Mouse (Mus musculus): ENCODE results near the gene Kif1bp. TPM values are rescaled to one million over a fixed set of nuclear protein-coding genes. Genes with fewer than 3 reads are reported as not detected.

Gene Kif1bp
- polyA plus RNA-seq, 1 experiment, result 142 TPM

DNA sequence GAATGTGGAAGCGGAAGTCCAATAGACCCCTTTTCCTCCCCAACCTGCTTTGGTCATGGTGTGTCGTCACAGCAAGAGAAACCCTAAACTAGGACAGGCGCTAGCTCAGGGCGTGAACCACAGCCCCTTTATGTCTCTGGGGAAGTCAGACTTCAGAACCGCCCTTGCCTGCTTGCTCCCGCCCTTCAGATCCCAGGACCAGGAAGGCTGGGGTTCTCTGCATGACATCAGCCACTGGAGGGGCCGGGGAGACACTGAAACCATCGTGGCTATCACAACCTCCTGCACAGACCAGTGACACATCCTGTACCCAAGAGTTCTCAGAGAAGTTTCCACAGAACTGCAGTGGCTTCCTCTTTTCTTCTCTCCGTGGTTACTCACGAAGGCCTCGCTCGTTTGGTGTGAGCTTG, 34.9 kb downstream of the Kif1bp start:
- TF ChIP-seq CTCF (IDR thresholded peaks at IDR 0.05; ENCODE audit: extremely low read depth, insufficient read depth, low read length) (no peak), POLR2A (IDR thresholded peaks at IDR 0.05; ENCODE audit: extremely low read depth, insufficient read depth, low read length) (no peak)
- no peak overlapping the region for H3K4me3 ChIP-seq (ENCODE audit: insufficient read depth, low read length)
- no peak overlapping the region for H3K27ac ChIP-seq (ENCODE audit: insufficient read depth, low read length)
- no peaks in the 10 kb centered on the region for H3K4me1 ChIP-seq (ENCODE audit: control insufficient read depth, insufficient read depth, low read length)

DNA sequence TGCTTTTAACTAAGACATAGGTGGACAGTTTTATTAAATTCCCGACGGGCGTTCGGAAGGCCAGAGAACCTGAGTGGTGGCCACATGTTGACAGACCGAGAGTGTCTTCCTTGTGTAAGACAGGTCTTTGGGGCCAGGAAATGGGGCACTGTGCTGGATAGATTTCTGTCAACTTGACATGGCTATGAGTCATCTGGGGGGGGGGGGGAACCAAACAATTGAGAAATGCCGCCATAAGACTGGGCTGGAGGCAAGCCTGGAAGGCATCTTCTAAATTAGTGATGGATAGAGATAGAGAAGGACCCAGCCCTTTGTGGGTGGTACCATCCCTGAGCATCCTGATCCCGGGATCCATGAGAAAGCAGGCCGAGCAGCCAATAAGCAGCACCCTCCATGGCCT, 35.3 kb downstream of the Kif1bp start:
- H3K4me3 ChIP-seq (ENCODE audit: insufficient read depth, low read length), result no peak overlapping the region
- no peaks in the 10 kb centered on the region for H3K4me1 ChIP-seq (ENCODE audit: control insufficient read depth, insufficient read depth, low read length)
- H3K27ac ChIP-seq (ENCODE audit: insufficient read depth, low read length), result no peak overlapping the region
- TF ChIP-seq POLR2A (IDR thresholded peaks at IDR 0.05; ENCODE audit: extremely low read depth, insufficient read depth, low read length) (no peak), CTCF (IDR thresholded peaks at IDR 0.05; ENCODE audit: extremely low read depth, insufficient read depth, low read length) (no peak)

DNA sequence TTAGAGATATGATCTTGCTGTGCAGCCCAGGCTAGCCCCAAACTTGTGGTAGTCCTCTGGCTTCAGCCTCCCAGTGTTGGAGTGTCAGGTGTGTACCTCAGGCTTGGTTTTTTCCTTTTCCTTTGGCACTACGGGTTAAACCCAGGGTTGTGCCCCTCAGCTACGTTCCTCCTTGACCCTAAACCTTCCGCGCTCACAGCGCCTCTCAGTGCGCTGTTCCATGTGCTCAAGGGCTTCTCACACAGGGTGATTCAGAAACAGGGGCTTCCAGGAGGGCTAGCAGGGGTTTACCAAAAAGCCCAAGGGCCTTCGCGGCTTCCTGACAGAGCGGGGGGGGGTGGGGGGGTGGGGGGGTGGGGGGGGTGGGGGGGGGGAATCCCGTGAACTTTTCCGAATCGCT, 35.8 kb downstream of the Kif1bp start:
- Histone ChIP-seq H3K4me3 (ENCODE audit: insufficient read depth, low read length) (no peak overlapping the region), H3K4me1 (ENCODE audit: control insufficient read depth, insufficient read depth, low read length) (no peaks in the 10 kb centered on the region), H3K27ac (ENCODE audit: insufficient read depth, low read length) (no peak overlapping the region)
- TF ChIP-seq POLR2A (IDR thresholded peaks at IDR 0.05; ENCODE audit: extremely low read depth, insufficient read depth, low read length) (no peak), CTCF (IDR thresholded peaks at IDR 0.05; ENCODE audit: extremely low read depth, insufficient read depth, low read length) (no peak)

DNA sequence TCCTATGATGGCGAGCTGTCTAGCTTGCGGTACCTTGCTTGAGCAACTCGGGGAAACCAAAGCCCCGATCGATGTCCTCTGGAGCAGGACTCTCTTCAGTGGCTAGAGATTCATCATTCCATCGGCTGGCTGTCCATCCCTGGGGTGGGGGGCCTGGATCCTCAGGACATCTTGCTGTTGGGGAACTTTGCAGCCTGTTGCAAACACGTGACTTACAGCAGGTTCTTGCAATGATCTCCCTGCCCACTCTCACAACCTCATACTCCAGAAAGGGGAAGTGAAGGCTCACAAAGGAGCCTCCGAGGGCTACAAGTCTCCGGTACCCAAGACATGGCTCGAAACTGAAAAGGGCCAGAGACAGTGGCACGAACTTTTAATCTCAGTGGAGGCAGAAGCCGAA, 36.8 kb downstream of the Kif1bp start:
- TF ChIP-seq CTCF (IDR thresholded peaks at IDR 0.05; ENCODE audit: extremely low read depth, insufficient read depth, low read length), result no peak
- TF ChIP-seq POLR2A (IDR thresholded peaks at IDR 0.05; ENCODE audit: extremely low read depth, insufficient read depth, low read length), result no peak
- H3K27ac ChIP-seq (ENCODE audit: insufficient read depth, low read length), result no peak overlapping the region
- no peak overlapping the region for H3K4me3 ChIP-seq (ENCODE audit: insufficient read depth, low read length)
- H3K4me1 ChIP-seq (ENCODE audit: control insufficient read depth, insufficient read depth, low read length), result no peaks in the 10 kb centered on the region

DNA sequence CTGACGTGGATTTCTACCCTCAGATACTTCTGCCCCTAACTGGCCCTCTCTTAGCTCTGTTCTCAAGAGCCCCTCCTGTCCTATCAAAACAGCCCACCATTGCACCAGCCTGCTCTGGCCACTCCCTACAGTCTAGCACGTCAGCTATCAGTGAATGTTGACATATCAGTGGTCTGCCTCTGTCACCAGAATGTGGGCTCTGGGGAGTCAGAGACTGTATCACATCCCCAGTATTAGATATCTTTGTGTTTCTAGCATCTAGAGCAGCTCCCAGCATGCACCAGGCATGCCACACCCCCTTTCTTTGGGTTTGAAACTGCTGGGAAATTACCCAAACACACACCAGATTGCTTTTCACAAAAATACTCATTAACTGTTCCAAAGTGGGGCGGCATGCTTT, 37.5 kb downstream of the Kif1bp start:
- Histone ChIP-seq H3K4me1 (ENCODE audit: control insufficient read depth, insufficient read depth, low read length) (no peaks in the 10 kb centered on the region), H3K27ac (ENCODE audit: insufficient read depth, low read length) (no peak overlapping the region), H3K4me3 (ENCODE audit: insufficient read depth, low read length) (no peak overlapping the region)
- TF ChIP-seq CTCF (IDR thresholded peaks at IDR 0.05; ENCODE audit: extremely low read depth, insufficient read depth, low read length) (no peak), POLR2A (IDR thresholded peaks at IDR 0.05; ENCODE audit: extremely low read depth, insufficient read depth, low read length) (no peak)

DNA sequence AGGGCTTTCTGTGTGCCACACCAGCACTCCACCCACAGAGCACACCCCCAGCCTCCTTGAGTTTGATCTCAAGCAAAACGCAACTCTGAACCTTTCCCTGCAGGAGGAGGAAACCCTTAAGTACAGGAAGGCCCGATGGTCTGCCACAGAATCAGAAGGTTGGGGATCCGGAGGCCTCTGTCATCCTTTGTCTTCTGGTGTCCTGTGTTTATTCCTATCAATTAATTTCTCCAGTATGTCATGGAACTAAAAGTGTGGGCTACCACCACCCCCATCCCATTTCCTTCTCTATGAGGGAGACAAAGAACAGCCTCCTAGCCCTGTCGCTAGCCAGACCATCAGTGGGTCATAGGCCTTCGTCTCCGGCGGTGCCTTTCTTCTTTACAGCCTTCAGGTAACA, 43.7 kb downstream of the Kif1bp start:
- Histone ChIP-seq H3K4me3 (ENCODE audit: insufficient read depth, low read length) (no peak overlapping the region), H3K27ac (ENCODE audit: insufficient read depth, low read length) (no peak overlapping the region), H3K4me1 (ENCODE audit: control insufficient read depth, insufficient read depth, low read length) (no peaks in the 10 kb centered on the region)
- TF ChIP-seq POLR2A (IDR thresholded peaks at IDR 0.05; ENCODE audit: extremely low read depth, insufficient read depth, low read length) (no peak), CTCF (IDR thresholded peaks at IDR 0.05; ENCODE audit: extremely low read depth, insufficient read depth, low read length) (no peak)

DNA sequence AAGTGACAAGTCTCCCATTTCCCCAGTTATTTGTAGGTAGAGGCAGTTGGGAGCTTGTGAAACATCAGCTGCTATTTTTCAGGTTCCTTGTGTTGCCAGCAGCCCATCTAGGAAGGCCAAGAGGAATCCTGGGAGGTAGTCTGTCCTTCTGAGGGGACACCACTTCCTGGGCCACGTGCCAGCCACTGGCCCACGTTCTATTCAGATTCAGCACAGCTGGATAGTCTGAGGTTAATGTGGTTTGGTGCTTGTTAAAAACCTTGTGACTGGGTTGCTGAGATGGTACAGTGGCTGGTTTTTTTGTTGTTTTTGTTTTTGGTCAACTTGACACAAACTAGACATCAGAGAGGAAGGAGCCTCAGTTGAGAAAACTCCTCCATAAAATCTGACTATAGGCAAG, 45.4 kb downstream of the Kif1bp start:
- Histone ChIP-seq H3K27ac (ENCODE audit: insufficient read depth, low read length) (no peak overlapping the region), H3K4me3 (ENCODE audit: insufficient read depth, low read length) (no peak overlapping the region), H3K4me1 (ENCODE audit: control insufficient read depth, insufficient read depth, low read length) (no peaks in the 10 kb centered on the region)
- TF ChIP-seq CTCF (IDR thresholded peaks at IDR 0.05; ENCODE audit: extremely low read depth, insufficient read depth, low read length) (no peak), POLR2A (IDR thresholded peaks at IDR 0.05; ENCODE audit: extremely low read depth, insufficient read depth, low read length) (no peak)

DNA sequence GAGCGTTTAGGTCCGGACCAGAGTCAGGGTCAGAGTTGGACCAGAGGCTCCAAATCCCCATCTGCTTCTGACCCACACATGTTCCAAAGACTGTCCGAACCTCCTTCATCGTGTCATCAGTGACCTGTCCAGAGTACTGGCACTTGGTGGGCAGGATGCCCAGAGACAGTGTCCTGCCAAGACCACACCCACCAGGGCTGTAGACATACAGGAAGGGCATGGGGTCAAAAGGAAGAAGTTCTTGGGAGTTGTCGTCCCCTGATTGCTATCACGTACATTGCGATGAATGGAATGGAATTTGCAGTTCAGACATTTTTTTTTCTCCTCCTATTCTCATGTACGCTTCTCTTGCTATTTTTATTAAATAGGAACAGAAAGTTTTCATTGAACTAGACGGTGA, 48.1 kb downstream of the Kif1bp start:
- Histone ChIP-seq H3K27ac (ENCODE audit: insufficient read depth, low read length) (no peak overlapping the region), H3K4me3 (ENCODE audit: insufficient read depth, low read length) (no peak overlapping the region), H3K4me1 (ENCODE audit: control insufficient read depth, insufficient read depth, low read length) (no peaks in the 10 kb centered on the region)
- TF ChIP-seq POLR2A (IDR thresholded peaks at IDR 0.05; ENCODE audit: extremely low read depth, insufficient read depth, low read length) (no peak), CTCF (IDR thresholded peaks at IDR 0.05; ENCODE audit: extremely low read depth, insufficient read depth, low read length) (no peak)

DNA sequence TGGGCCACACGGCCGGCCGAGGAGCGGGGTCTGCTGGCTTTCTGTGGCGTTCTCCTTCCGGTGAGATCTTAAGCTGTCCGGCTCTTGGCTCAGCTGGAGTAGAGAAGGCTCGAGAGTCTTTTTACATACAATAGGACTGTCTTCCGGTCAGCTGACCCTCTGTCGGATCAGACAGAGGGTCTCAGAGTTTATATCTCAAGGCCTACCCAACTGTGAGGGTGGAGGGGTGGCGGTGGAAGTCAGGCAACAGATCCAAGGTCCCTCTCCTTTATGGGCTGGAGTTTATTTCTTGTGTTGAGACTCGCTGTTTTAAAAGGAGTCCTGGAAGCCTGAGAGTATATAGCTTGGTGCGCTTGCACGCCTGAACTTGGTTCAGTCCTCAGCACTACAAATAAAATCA, 50.9 kb downstream of the Kif1bp start, which contains the start of gene Srgn:
Gene Srgn, minus strand, starts transcription at position 101 of the 400 bp plus-strand sequence.
- H3K27ac ChIP-seq (ENCODE audit: insufficient read depth, low read length), result no peak within 1 kb of the TSS
- H3K4me1 ChIP-seq (ENCODE audit: control insufficient read depth, insufficient read depth, low read length), result no peaks in the 10 kb centered on the region
- TF ChIP-seq CTCF (IDR thresholded peaks at IDR 0.05; ENCODE audit: extremely low read depth, insufficient read depth, low read length) (no peak), POLR2A (IDR thresholded peaks at IDR 0.05; ENCODE audit: extremely low read depth, insufficient read depth, low read length) (no peak)
- H3K4me3 ChIP-seq (ENCODE audit: insufficient read depth, low read length), result no peak within 1 kb of the TSS

DNA sequence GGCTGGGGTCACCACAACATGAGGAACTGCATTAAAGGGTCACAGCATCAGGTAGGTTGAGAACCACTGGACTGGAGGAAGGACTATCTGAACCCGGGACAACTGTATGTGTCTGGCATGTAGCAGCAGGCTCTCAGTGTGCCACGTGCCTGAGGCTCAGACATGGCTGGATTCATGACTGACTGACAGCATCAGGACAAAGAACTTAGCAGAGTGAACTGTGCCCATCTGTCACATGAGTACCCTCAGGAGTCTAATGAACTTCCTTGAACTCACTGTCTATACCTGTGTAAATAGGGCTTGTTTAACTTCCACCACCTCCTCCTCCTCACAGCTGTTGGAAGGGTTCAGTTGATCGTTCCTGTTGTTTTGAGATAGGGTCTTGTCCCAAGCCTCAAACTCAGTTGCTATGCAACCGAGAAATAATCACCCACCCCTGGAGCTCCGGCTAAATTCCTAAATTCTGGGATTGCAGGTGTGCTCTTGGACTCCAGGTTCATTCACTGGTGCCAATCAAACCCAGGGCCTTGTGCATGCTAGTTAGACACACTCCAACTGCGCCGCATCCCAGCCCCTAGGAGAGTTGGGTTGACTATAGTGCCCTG, 55.8 kb downstream of the Kif1bp start:
- Histone ChIP-seq H3K4me3 (ENCODE audit: insufficient read depth, low read length) (no peak overlapping the region), H3K4me1 (ENCODE audit: control insufficient read depth, insufficient read depth, low read length) (no peaks in the 10 kb centered on the region), H3K27ac (ENCODE audit: insufficient read depth, low read length) (no peak overlapping the region)
- TF ChIP-seq CTCF (IDR thresholded peaks at IDR 0.05; ENCODE audit: extremely low read depth, insufficient read depth, low read length), result no peak
- no peak for TF ChIP-seq POLR2A (IDR thresholded peaks at IDR 0.05; ENCODE audit: extremely low read depth, insufficient read depth, low read length)
